Mouse (Mus musculus) CH12.LX (cell line): Measurements from ENCODE around the gene Rpl18. TPM values are rescaled to one million over a fixed set of nuclear protein-coding genes. Genes with fewer than 3 reads are reported as not detected.

ENCODE experiments used
- DNase-seq: peaks from one replicate; pipeline ENCODE4 v3.0.0-alpha.2; 2013; ENCODE audit errors: extremely low read depth
- H3K27ac ChIP-seq: 2 replicates; pipeline ENCODE4 v1.5.1; 2012; ENCODE audit warnings: low read depth, mild to moderate bottlenecking, control low read depth, moderate library complexity; ENCODE audit not compliant: insufficient read depth
- H3K27me3 ChIP-seq: replicated peaks from 2 replicates; pipeline ENCODE3; 2012; ENCODE audit warnings: inconsistent platforms
- H3K36me3 ChIP-seq, 2 experiments: replicated peaks in 1 of 2; 2 replicates each; pipeline versions ENCODE3 to v1.6.1; 2012; ENCODE audit warnings: inconsistent platforms in 1 of 2, low read length in 1 of 2, mild to moderate bottlenecking in 1 of 2, mixed read lengths in 1 of 2, moderate library complexity in 1 of 2; ENCODE audit not compliant: control insufficient read depth in 1 of 2, insufficient read depth in 1 of 2
- H3K4me1 ChIP-seq, 2 experiments: 2 replicates each; pipeline ENCODE4 v1.6.1; 2012; ENCODE audit warnings: inconsistent platforms in 1 of 2, moderate library complexity in 1 of 2; ENCODE audit not compliant: insufficient read depth in 2 of 2, control insufficient read depth in 1 of 2
- H3K4me2 ChIP-seq: 2 replicates; pipeline ENCODE4 v1.6.1; 2012; ENCODE audit warnings: low read depth, mild to moderate bottlenecking, control low read depth; ENCODE audit not compliant: poor library complexity, insufficient read depth, severe bottlenecking
- H3K4me3 ChIP-seq, 3 experiments: fragments of 150-350 bp in 1 of 3; sonication (generic) in 1 of 3; replicated peaks in 1 of 3; 2 replicates each; pipeline versions ENCODE3 to v1.5.1; 2011 to 2012; ENCODE audit warnings: low read depth in 2 of 3, low read length in 2 of 3, mild to moderate bottlenecking in 2 of 3, moderate library complexity in 2 of 3, control low read depth in 1 of 3, improper control_type of control experiment in 1 of 3, inconsistent platforms in 1 of 3, mixed read lengths in 1 of 3; ENCODE audit not compliant: poor library complexity in 1 of 3
- H3K79me2 ChIP-seq: replicated peaks from 2 replicates; pipeline ENCODE4 v1.6.1; 2012; ENCODE audit warnings: mild to moderate bottlenecking, moderate library complexity; ENCODE audit not compliant: control insufficient read depth, poor library complexity, insufficient read depth, severe bottlenecking; ENCODE audit errors: extremely low read depth
- H3K9ac ChIP-seq: 2 replicates; pipeline ENCODE4 v1.6.1; 2012; ENCODE audit warnings: low read depth, mild to moderate bottlenecking, control low read depth, moderate library complexity; ENCODE audit not compliant: insufficient read depth
- H3K9me3 ChIP-seq: replicated peaks from 2 replicates; pipeline ENCODE3; 2012; ENCODE audit warnings: low read length, inconsistent platforms, mixed read lengths
- BHLHE40 ChIP-seq: IDR thresholded peaks from 2 replicates; pipeline ENCODE4 v1.6.1; 2011; ENCODE audit warnings: mild to moderate bottlenecking, low read depth, low read length, improper control_type of control experiment
- CHD2 ChIP-seq: IDR thresholded peaks from 2 replicates; pipeline ENCODE4 v1.6.1; 2011; ENCODE audit warnings: low read length, improper control_type of control experiment
- ELF1 ChIP-seq: IDR thresholded peaks from 2 replicates; pipeline ENCODE4 v1.6.1; 2014; ENCODE audit warnings: low read depth, mild to moderate bottlenecking, inconsistent platforms, low read length, improper control_type of control experiment
- EP300 ChIP-seq: IDR thresholded peaks from 2 replicates; pipeline ENCODE4 v1.6.1; 2011; ENCODE audit warnings: low read length, improper control_type of control experiment
- ETS1 ChIP-seq: conservative IDR thresholded peaks from 2 replicates; pipeline ENCODE4 v1.6.1; 2012; ENCODE audit warnings: low read depth, mild to moderate bottlenecking, inconsistent platforms, low read length, improper control_type of control experiment, moderate library complexity
- GABPA ChIP-seq: IDR thresholded peaks from 2 replicates; pipeline ENCODE4 v1.6.1; 2012; ENCODE audit warnings: low read depth, low read length, improper control_type of control experiment, inconsistent platforms; ENCODE audit not compliant: insufficient replicate concordance
- HCFC1 ChIP-seq: IDR thresholded peaks from 2 replicates; pipeline ENCODE4 v1.6.1; 2012; ENCODE audit warnings: low read depth, mild to moderate bottlenecking, inconsistent platforms, low read length, improper control_type of control experiment
- JUND ChIP-seq: conservative IDR thresholded peaks from 2 replicates; pipeline ENCODE4 v1.6.1; 2011; ENCODE audit warnings: low read depth, low read length, improper control_type of control experiment
- KAT2A ChIP-seq: IDR thresholded peaks from 2 replicates; pipeline ENCODE4 v1.6.1; 2012; ENCODE audit warnings: low read length, improper control_type of control experiment, inconsistent platforms; ENCODE audit not compliant: insufficient replicate concordance
- MAX ChIP-seq: IDR thresholded peaks from 2 replicates; pipeline ENCODE4 v1.6.1; 2011; ENCODE audit warnings: low read length, improper control_type of control experiment
- MAZ ChIP-seq: IDR thresholded peaks from 2 replicates; pipeline ENCODE4 v1.6.1; 2012; ENCODE audit warnings: low read depth, mild to moderate bottlenecking, inconsistent platforms, low read length, improper control_type of control experiment, moderate library complexity
- NELFE ChIP-seq: IDR thresholded peaks from 2 replicates; pipeline ENCODE4 v1.6.1; 2011; ENCODE audit warnings: low read depth, low read length, improper control_type of control experiment
- POLR2AphosphoS2 ChIP-seq: IDR thresholded peaks from 2 replicates; pipeline ENCODE4 v1.6.1; 2011; ENCODE audit warnings: low read depth, low read length, improper control_type of control experiment
- SIN3A ChIP-seq: IDR thresholded peaks from 2 replicates; pipeline ENCODE4 v1.6.1; 2012; ENCODE audit warnings: low read length, improper control_type of control experiment, inconsistent platforms
- SMC3 ChIP-seq: IDR thresholded peaks from 2 replicates; pipeline ENCODE4 v1.6.1; 2011; ENCODE audit warnings: low read depth, low read length, improper control_type of control experiment
- TCF12 ChIP-seq: IDR thresholded peaks from 2 replicates; pipeline ENCODE4 v1.6.1; 2014; ENCODE audit warnings: low read depth, mild to moderate bottlenecking, inconsistent platforms, low read length, improper control_type of control experiment
- USF1 ChIP-seq: IDR thresholded peaks from 2 replicates; pipeline ENCODE4 v1.6.1; 2014; ENCODE audit warnings: low read depth, mild to moderate bottlenecking, inconsistent platforms, low read length, improper control_type of control experiment
- USF2 ChIP-seq: conservative IDR thresholded peaks from 2 replicates; pipeline ENCODE4 v1.6.1; 2011; ENCODE audit warnings: low read depth, low read length, improper control_type of control experiment
- ZMIZ1 ChIP-seq: IDR thresholded peaks from 2 replicates; pipeline ENCODE4 v1.6.1; 2012; ENCODE audit warnings: low read depth, mild to moderate bottlenecking, inconsistent platforms, low read length, improper control_type of control experiment
- ZNF384 ChIP-seq: IDR thresholded peaks from 2 replicates; pipeline ENCODE4 v1.6.1; 2012; ENCODE audit warnings: low read depth, low read length, improper control_type of control experiment, inconsistent platforms
- dilution Hi-C: fragments of 300-500 bp; cut with MboI; formaldehyde crosslinking; loops from 2 replicates; pipeline ENCODE4 v1.14.3; 2020; ENCODE audit warnings: low sequenced_read_pairs; ENCODE audit not compliant: extremely low pct_unique_long_range_greater_than_20kb, extremely low pct_ligation_motif_present
- in situ Hi-C: fragments of 300-500 bp; cut with MboI; formaldehyde crosslinking; loops from 3 replicates; pipeline ENCODE4 v1.14.3; 2019; ENCODE audit warnings: low sequenced_read_pairs, low pct_ligation_motif_present, low pct_unique_long_range_greater_than_20kb, mixed read lengths
- polyA plus RNA-seq: library from polyadenylated mRNA; unstranded; fragments of >175 nt; gene quantifications from 2 replicates; pipeline ENCODE4 v1.2.1, GENCODE M21; 2012; ENCODE audit warnings: low read depth; ENCODE audit not compliant: insufficient read length
- total RNA-seq, 2 experiments: library from RNA; depleted of rRNA; stranded (reverse); fragments of 300-350 nt in 1 of 2; fragments of >200 nt in 1 of 2; gene quantifications; 2 replicates each; pipeline ENCODE4 v1.2.3; 2012 to 2014

The Rpl18 gene
- total and polyA plus RNA-seq, 3 experiments: 2,393 to 3,766 (median 3,204) TPM

- H3K27ac ChIP-seq: no peak overlapping the region
- H3K4me1 ChIP-seq: peaks cover 0 to 37% of the 10 kb centered on the region in 2 experiments; a peak in 2 of 4 replicates
- DNase-seq: no peak
- no peaks in the 10 kb centered on the region for H3K27me3 ChIP-seq
- H3K9ac ChIP-seq: no peak overlapping the region
- H3K4me3 ChIP-seq: no peak overlapping the region
- in situ Hi-C loops (no loop called here), dilution Hi-C loops (no loop called here)
- H3K4me2 ChIP-seq: no peak overlapping the region
- H3K9me3 ChIP-seq: no peaks in the 10 kb centered on the region
- H3K79me2 ChIP-seq: peaks cover 31% of the 10 kb centered on the region
- no peak for TF ChIP-seq BHLHE40
- no peak for TF ChIP-seq USF2
- TF ChIP-seq NELFE: no peak
- no peak for TF ChIP-seq ZMIZ1
- TF ChIP-seq GABPA: no peak
- no peak for TF ChIP-seq ELF1
- no peak for TF ChIP-seq EP300
- no peak for TF ChIP-seq JUND
- no peak for TF ChIP-seq TCF12
- TF ChIP-seq ZNF384: no peak
- TF ChIP-seq KAT2A: no peak
- TF ChIP-seq SMC3: no peak
- peaks cover 35 to 63% of the 10 kb centered on the region in 2 experiments for H3K36me3 ChIP-seq
Observed at GRCm38 (mm10) chr7:45713396-45713795, 1.9 kb upstream of the Rpl18 start.

DNA sequence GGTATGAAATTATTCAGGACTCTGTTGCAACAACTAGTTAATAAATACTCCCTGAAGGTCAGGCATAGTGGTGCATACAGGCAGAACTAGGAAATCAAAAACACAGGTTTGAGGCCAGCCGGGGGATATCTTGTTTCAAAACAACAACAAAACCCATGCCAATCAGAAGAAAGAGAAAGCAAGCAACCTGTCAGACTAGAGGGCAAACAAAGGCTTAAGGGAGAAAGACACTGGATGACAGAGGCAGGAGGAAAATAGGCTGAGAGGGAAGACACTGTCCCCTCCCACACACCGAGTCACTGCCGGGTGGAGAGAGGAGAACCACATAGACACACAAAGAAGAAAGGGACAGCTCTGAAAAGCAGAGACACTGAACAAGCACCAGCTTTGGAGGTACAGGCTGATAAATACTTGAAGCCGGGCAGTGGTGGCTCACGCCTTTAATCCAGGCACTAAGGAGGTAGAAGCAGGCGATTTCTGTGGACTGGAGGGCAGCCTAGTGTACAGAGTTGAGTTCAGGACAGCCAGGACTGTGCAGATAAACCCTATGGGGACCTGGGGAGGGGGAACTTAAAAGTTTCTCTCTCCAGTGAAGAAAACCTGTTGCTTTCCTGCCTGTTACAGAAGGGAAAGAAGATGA is 1.3 kb upstream of the Rpl18 start:
- no peak overlapping the region for H3K27ac ChIP-seq
- no peaks in the 10 kb centered on the region for H3K9me3 ChIP-seq
- no peaks in the 10 kb centered on the region for H3K27me3 ChIP-seq
- peak overlapping the region in 1 of 3 experiments; percentile 100 for H3K4me3 ChIP-seq
- H3K4me1 ChIP-seq: peaks cover 0 to 31% of the 10 kb centered on the region in 2 experiments; a peak in 2 of 4 replicates
- no peak overlapping the region for H3K9ac ChIP-seq
- dilution Hi-C loops: no loop called here
- H3K36me3 ChIP-seq: peaks cover 35 to 65% of the 10 kb centered on the region in 2 experiments
- TF ChIP-seq BHLHE40: no peak
- no peak for TF ChIP-seq HCFC1
- TF ChIP-seq MAZ: no peak
- TF ChIP-seq MAX: no peak
- TF ChIP-seq CHD2: no peak
- TF ChIP-seq JUND: no peak
- TF ChIP-seq ETS1: no peak
- TF ChIP-seq SIN3A: no peak
- no peak for TF ChIP-seq USF1
- no peak for TF ChIP-seq ELF1
- no peak for TF ChIP-seq POLR2AphosphoS2
- TF ChIP-seq USF2: no peak
- H3K4me2 ChIP-seq: peak overlapping the region; percentile 76; the same call in 1 of the 2 replicates
- in situ Hi-C loops: no loop called here
- DNase-seq: no peak
- peaks cover 37% of the 10 kb centered on the region for H3K79me2 ChIP-seq
